Mouse (Mus musculus) C2C12 (cell line): ENCODE measurements around the gene Dnal1. TPM values are rescaled to one million over a fixed set of nuclear protein-coding genes. Genes with fewer than 3 reads are reported as not detected.
A peak's percentile ranks its signal among the peaks of the same experiment; 100 is the strongest.

Source experiments
- H3K27me3 ChIP-seq: one replicate; pipeline ENCODE4 v1.6.1; 2011; ENCODE audit not compliant: control insufficient read depth, insufficient read depth, insufficient read length
- H3K36me3 ChIP-seq: one replicate; pipeline ENCODE4 v1.6.1; 2011; ENCODE audit not compliant: control insufficient read depth, insufficient read depth
- H3K4me3 ChIP-seq: one replicate; pipeline ENCODE4 v1.5.1; 2011; ENCODE audit warnings: mild to moderate bottlenecking, control low read depth; ENCODE audit not compliant: poor library complexity, insufficient read depth, severe bottlenecking
- H3K79me2 ChIP-seq: one replicate; pipeline ENCODE4 v1.6.1; 2011; ENCODE audit not compliant: control insufficient read depth, insufficient read depth
- H3K79me3 ChIP-seq: one replicate; pipeline ENCODE4 v1.6.1; 2011; ENCODE audit warnings: low read depth, control low read depth
- H3ac ChIP-seq: one replicate; pipeline ENCODE3; 2011; ENCODE audit warnings: low read depth; ENCODE audit not compliant: control insufficient read depth, insufficient read length
- CEBPB ChIP-seq: IDR thresholded peaks from one replicate; pipeline ENCODE4 v1.6.1; 2011; ENCODE audit warnings: low read depth, mild to moderate bottlenecking, control low read depth, moderate library complexity
- CTCF ChIP-seq: IDR thresholded peaks from one replicate; pipeline ENCODE4 v1.5.1; 2011; ENCODE audit not compliant: control insufficient read depth, insufficient read depth, insufficient read length
- FOSL1 ChIP-seq: IDR thresholded peaks from one replicate; pipeline ENCODE4 v1.8.0; 2011; ENCODE audit warnings: mild to moderate bottlenecking, low read length; ENCODE audit not compliant: poor library complexity, insufficient read depth, severe bottlenecking
- MAX ChIP-seq: IDR thresholded peaks from one replicate; pipeline ENCODE4 v1.6.1; 2011; ENCODE audit warnings: mild to moderate bottlenecking, control low read depth
- MYOD1 ChIP-seq: IDR thresholded peaks from one replicate; pipeline ENCODE4 v1.6.1; 2011; ENCODE audit warnings: low read depth; ENCODE audit not compliant: control insufficient read depth, insufficient read length
- MYOG ChIP-seq: IDR thresholded peaks from one replicate; pipeline ENCODE4 v1.6.1; 2011; ENCODE audit not compliant: control insufficient read depth, insufficient read length; ENCODE audit errors: extremely low read depth
- USF1 ChIP-seq: IDR thresholded peaks from one replicate; pipeline ENCODE4 v1.6.1; 2011; ENCODE audit warnings: low read depth, mild to moderate bottlenecking, control low read depth, moderate library complexity
- polyA plus RNA-seq: library from polyadenylated mRNA; unstranded; fragments of >200 nt; fragmentation: generic; extraction: Trizol; gene quantifications from one replicate; pipeline ENCODE4 v1.2.1, GENCODE M21; 2012; ENCODE audit warnings: missing spikeins

Dnal1 gene
- polyA plus RNA-seq, 1 experiment: 4.7 TPM

GRCm38 (mm10) chr12:84132265-84132664 lies 18.1 kb downstream of the Dnal1 start:
- TF ChIP-seq MYOD1 (no peak), USF1 (no peak), CEBPB (no peak), CTCF (peak; percentile 18), MAX (no peak), FOSL1 (no peak)
- H3K36me3 ChIP-seq: peaks cover 11% of the 10 kb centered on the region

GRCm38 (mm10) chr12:84137131-84137530 lies 23.0 kb downstream of the Dnal1 start:
- TF ChIP-seq USF1 (no peak), CTCF (no peak), MYOD1 (no peak), CEBPB (no peak)
- Histone ChIP-seq H3ac (no peak overlapping the region), H3K4me3 (no peak overlapping the region), H3K27me3 (no peaks in the 10 kb centered on the region), H3K79me2 (no peaks in the 10 kb centered on the region), H3K79me3 (no peaks in the 10 kb centered on the region), H3K36me3 (peaks cover 15% of the 10 kb centered on the region)

More at GRCm38 (mm10) chr12:84132265-84132664, 18.1 kb downstream of the Dnal1 start:
- H3K79me3 ChIP-seq: no peaks in the 10 kb centered on the region
- no peaks in the 10 kb centered on the region for H3K79me2 ChIP-seq
- no peaks in the 10 kb centered on the region for H3K27me3 ChIP-seq
- no peak overlapping the region for H3K4me3 ChIP-seq
- no peak overlapping the region for H3ac ChIP-seq

GRCm38 (mm10) chr12:84140135-84140534 lies 26.0 kb downstream of the Dnal1 start:
- Histone ChIP-seq H3ac (no peak overlapping the region), H3K36me3 (peaks cover 15% of the 10 kb centered on the region), H3K27me3 (no peaks in the 10 kb centered on the region), H3K79me2 (no peaks in the 10 kb centered on the region), H3K79me3 (no peaks in the 10 kb centered on the region), H3K4me3 (no peak overlapping the region)
- TF ChIP-seq CEBPB (no peak), MAX (no peak), FOSL1 (no peak), MYOD1 (no peak), CTCF (no peak), MYOG (no peak), USF1 (no peak)

- Histone ChIP-seq H3ac (no peak overlapping the region), H3K79me3 (no peaks in the 10 kb centered on the region), H3K4me3 (no peak overlapping the region), H3K79me2 (no peaks in the 10 kb centered on the region), H3K27me3 (no peaks in the 10 kb centered on the region), H3K36me3 (peaks cover 18% of the 10 kb centered on the region)
- TF ChIP-seq MYOG: no peak
- no peak for TF ChIP-seq CEBPB
- TF ChIP-seq MYOD1: no peak
- TF ChIP-seq CTCF: no peak
Observed at GRCm38 (mm10) chr12:84141271-84141670, 27.1 kb downstream of the Dnal1 start.

- Histone ChIP-seq H3K36me3 (peaks cover 20% of the 10 kb centered on the region), H3K4me3 (no peak overlapping the region), H3K27me3 (no peaks in the 10 kb centered on the region), H3ac (no peak overlapping the region), H3K79me2 (no peaks in the 10 kb centered on the region), H3K79me3 (no peaks in the 10 kb centered on the region)
- TF ChIP-seq MAX (no peak), MYOD1 (peak; percentile 93)
Observed at GRCm38 (mm10) chr12:84142281-84143050, 28.3 kb downstream of the Dnal1 start.

GRCm38 (mm10) chr12:84147954-84148621 lies 33.9 kb downstream of the Dnal1 start, which contains the start of gene Pnma1:
TSS of gene Pnma1 (minus strand) at chr12:84148489.
- H3ac ChIP-seq: no peak within 1 kb of the TSS
- no peaks in the 10 kb centered on the region for H3K27me3 ChIP-seq
- no peaks in the 10 kb centered on the region for H3K79me2 ChIP-seq
- TF ChIP-seq CTCF (no peak), MYOG (no peak), FOSL1 (no peak), CEBPB (no peak), USF1 (no peak), MYOD1 (no peak), MAX (no peak)
- H3K79me3 ChIP-seq: no peaks in the 10 kb centered on the region
- H3K4me3 ChIP-seq: no peak within 1 kb of the TSS
- peaks cover 37% of the 10 kb centered on the region for H3K36me3 ChIP-seq
